9 mouse cellular contexts compared by ENCODE assay signal in genomic region chr17:50136060-50136459, GRCm38 (mm10). TPM values are rescaled to one million over a fixed set of nuclear protein-coding genes. Genes with fewer than 3 reads are reported as not detected.
DNase-seq lines count a peak whose midpoint lies in the region; ATAC-seq and TF ChIP-seq lines count a peak whose summit lies in the region.
"Had no signal": no experiment of that assay in that cellular context is flagged by ENCODE, and none has a peak within 500 bp of the region (broad histone marks: within the 10 kb centered on the region; RNA-seq: fewer than 3 reads in every experiment).

No protein-coding gene starts in this region.

- no peak overlapping the region for H3K9ac ChIP-seq in heart, embryonic 11.5 days (ENCODE audit: low read depth, low read length)
- no peak overlapping the region for H3K9ac ChIP-seq in forebrain, embryonic 12.5 days

- TF ChIP-seq CTCF in cerebellum, adult 2 months (IDR thresholded peaks at IDR 0.05; ENCODE audit: borderline replicate concordance, insufficient read depth, low read depth, low read length): no peak

- no peak for ATAC-seq in heart, embryonic 11.5 days (replicated peaks; ENCODE audit: insufficient number of reproducible peaks, low FRiP score, low TSS enrichment)
- ATAC-seq in forebrain, embryonic 12.5 days (ENCODE audit: low FRiP score): no peak

- peaks cover 8% of the 10 kb centered on the region for H3K4me1 ChIP-seq in heart, embryonic 11.5 days (ENCODE audit: control insufficient read depth, insufficient read depth, low read length)
- H3K4me1 ChIP-seq in forebrain, embryonic 12.5 days: peaks cover 3% of the 10 kb centered on the region; the same call in 1 of the 2 replicates
- no peaks in the 10 kb centered on the region for H3K4me1 ChIP-seq in cerebellum, adult 2 months (ENCODE audit: control insufficient read depth, insufficient read depth, low read length)

- no peaks in the 10 kb centered on the region for H3K9me3 ChIP-seq in heart, embryonic 11.5 days (replicated peaks; ENCODE audit: control insufficient read depth, low read length)
- no peaks in the 10 kb centered on the region for H3K9me3 ChIP-seq in forebrain, embryonic 12.5 days

- H3K27ac ChIP-seq in heart, embryonic 11.5 days (ENCODE audit: low read depth, low read length): no peak overlapping the region
- H3K27ac ChIP-seq in forebrain, embryonic 12.5 days: no peak overlapping the region
- no peak overlapping the region for H3K27ac ChIP-seq in cerebellum, adult 2 months (ENCODE audit: insufficient read depth, low read length)

- H3K4me3 ChIP-seq in heart, embryonic 11.5 days (ENCODE audit: low read depth, low read length): no peak overlapping the region
- no peak overlapping the region for H3K4me3 ChIP-seq in forebrain, embryonic 12.5 days (replicated peaks)
- H3K4me3 ChIP-seq in cerebellum, adult 2 months (replicated peaks; ENCODE audit: insufficient read depth, low read depth, low read length): no peak overlapping the region

- peak; percentile 77 to 91 for DNase-seq in heart, adult 18-20 months
- peak; percentile 44 for DNase-seq in c-Kit-positive CD71-positive TER-119-negative erythroid progenitor cells, embryonic 14.5 days (ENCODE audit: low read depth)
- DNase-seq in kidney, postnatal 25 days: peak; percentile 74 to 85
- DNase-seq in lung, postnatal 4 days: peak; percentile 74 to 80
- DNase-seq in thymus, postnatal 4 days: peak; percentile 71
- no peak for DNase-seq in cerebellum, adult 2 months

- H3K4me2 ChIP-seq in heart, embryonic 11.5 days: no peak overlapping the region
- no peak overlapping the region for H3K4me2 ChIP-seq in forebrain, embryonic 12.5 days

- H3K36me3 ChIP-seq in heart, embryonic 11.5 days (ENCODE audit: control insufficient read depth, insufficient read depth, low read length): no peaks in the 10 kb centered on the region
- H3K36me3 ChIP-seq in forebrain, embryonic 12.5 days (replicated peaks): no peaks in the 10 kb centered on the region
- H3K36me3 ChIP-seq: G1E had no signal

- WGBS in heart, embryonic 11.5 days (ENCODE audit: insufficient replicate concordance): 53% methylated on average over 9 of the region's 9 CpGs
- WGBS in forebrain, embryonic 12.5 days: 83% methylated on average over 9 of the region's 9 CpGs
- 69% methylated on average over 9 of the region's 9 CpGs for WGBS in cerebellum, adult 2 months

- no peak for TF ChIP-seq POLR2A in cerebellum, adult 2 months (IDR thresholded peaks at IDR 0.05; ENCODE audit: borderline replicate concordance, insufficient read depth, low read length)

- no peaks in the 10 kb centered on the region for H3K27me3 ChIP-seq in heart, embryonic 11.5 days (ENCODE audit: control insufficient read depth, insufficient read depth, low read length)
- H3K27me3 ChIP-seq in forebrain, embryonic 12.5 days: no peaks in the 10 kb centered on the region
- no peaks in the 10 kb centered on the region for H3K27me3 ChIP-seq in cerebellum, adult 2 months (ENCODE audit: control insufficient read depth, insufficient read depth, low read length)

RNA-seq across cellular contexts. Expression of gene Rftn1, which starts 54.4 kb away (rescaled TPM):
- 10 to 100 TPM; 52.1 to 53.3 TPM for total RNA-seq in heart, adult 18-20 months (2021)
- 11.2 and 13.8 TPM in 2 replicates for polyA plus RNA-seq in heart, embryonic 11.5 days (2014; fragmentation: Nextera tagmentation; extraction: Ambion mirVana)
- 13.4 and 15.4 TPM in 2 replicates for polyA plus RNA-seq in forebrain, embryonic 12.5 days (2016; fragmentation: Nextera tagmentation; extraction: Ambion mirVana)
- 13.7 and 16.8 TPM in 2 replicates for polyA plus RNA-seq in cerebellum, adult 2 months (2012; rRNA removed)
- total RNA-seq: G1E had no signal
- polyA plus RNA-seq: G1E had no signal

Comparison
In these comparisons a context has a peak if more than half of its experiments do, and no peak if none do; other contexts are left out.
1. DNase-seq: peak in heart, adult 18-20 months (2 of 2), c-Kit-positive CD71-positive TER-119-negative erythroid progenitor cells, embryonic 14.5 days (single experiment), kidney, postnatal 25 days (2 of 2), lung, postnatal 4 days (2 of 2) and thymus, postnatal 4 days (single experiment); none in cerebellum, adult 2 months (0 of 2).